Mouse (Mus musculus): ENCODE data around the gene Tcf3. TPM values are rescaled to one million over a fixed set of nuclear protein-coding genes. Genes with fewer than 3 reads are reported as not detected.
A peak's percentile ranks its signal among the peaks of the same experiment; 100 is the strongest.

Gene Tcf3
- polyA plus RNA-seq, 1 experiment from 2014 or later = 56.2 TPM

GRCm38 (mm10) chr10:80421651-80422472, 11.6 kb downstream of the Tcf3 start:
- Histone ChIP-seq H3K4me1 (replicated peaks) (peaks cover 74% of the 10 kb centered on the region), H3K9me3 (replicated peaks) (peaks cover 6% of the 10 kb centered on the region; the same call in 1 of the 2 replicates), H3K9ac (peak overlapping the region; percentile 81), H3K4me2 (peak overlapping the region; percentile 80), H3K27ac (peak overlapping the region; percentile 100), H3K27me3 (no peaks in the 10 kb centered on the region), H3K4me3 (replicated peaks) (peak overlapping the region; percentile 54), H3K36me3 (peaks cover 83% of the 10 kb centered on the region)
- WGBS (ENCODE audit: insufficient replicate concordance) = 26% methylated on average over 9 of the region's 9 CpGs
- peak; percentile 96 for ATAC-seq (ENCODE audit: low read depth)
- DNase-seq = peak; percentile 84

DNA sequence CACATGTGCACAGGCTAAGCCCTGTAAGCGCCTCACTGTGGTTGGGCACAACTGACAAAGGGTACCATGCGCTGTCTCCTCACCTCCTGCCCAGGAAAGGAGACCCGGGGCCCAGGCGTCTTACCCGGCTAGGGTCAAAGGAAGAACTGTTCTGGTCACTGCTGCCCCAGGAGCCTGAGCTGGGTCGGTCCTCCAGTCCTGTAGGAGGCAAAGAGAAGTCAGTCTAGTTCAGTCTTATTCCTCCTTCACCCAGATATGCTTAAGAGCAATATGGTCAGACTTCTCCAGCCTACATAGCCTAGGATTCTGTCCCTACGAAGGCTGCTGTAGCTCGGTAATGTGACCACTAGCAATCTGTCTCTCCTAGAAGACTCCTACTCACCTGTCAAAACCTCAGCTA, 12.2 kb downstream of the Tcf3 start:
- ATAC-seq (ENCODE audit: low read depth) = no peak
- Histone ChIP-seq H3K4me2 (peak overlapping the region; percentile 80), H3K4me1 (replicated peaks) (peaks cover 74% of the 10 kb centered on the region), H3K9me3 (replicated peaks) (peaks cover 6% of the 10 kb centered on the region; the same call in 1 of the 2 replicates), H3K36me3 (peaks cover 83% of the 10 kb centered on the region), H3K9ac (peak overlapping the region; percentile 81), H3K27ac (peak overlapping the region; percentile 100), H3K4me3 (replicated peaks) (peak overlapping the region; percentile 54), H3K27me3 (no peaks in the 10 kb centered on the region)
- DNase-seq = no peak
- 67% methylated on average over 8 of the region's 8 CpGs for WGBS (ENCODE audit: insufficient replicate concordance)

DNA sequence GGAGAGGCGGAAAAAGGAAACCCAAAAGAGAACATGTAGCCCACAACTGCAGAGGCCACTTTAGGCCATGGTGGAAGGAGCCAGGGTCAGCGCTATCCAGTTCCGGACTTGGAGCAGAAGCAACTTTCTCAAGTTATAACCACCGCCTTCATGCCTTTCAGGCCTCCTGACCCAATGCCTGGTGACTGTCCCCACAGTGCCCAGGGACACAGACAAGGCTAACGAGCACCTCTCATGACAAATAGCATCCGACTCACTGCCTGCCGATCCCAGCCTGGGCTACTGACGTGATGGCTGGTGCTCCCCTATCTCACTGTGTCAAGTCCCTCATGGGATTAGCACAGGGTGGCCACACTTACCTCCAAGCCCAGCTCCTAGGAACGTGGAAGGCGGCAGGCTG, 12.7 kb downstream of the Tcf3 start:
- Histone ChIP-seq H3K9me3 (replicated peaks) (peaks cover 6% of the 10 kb centered on the region; the same call in 1 of the 2 replicates), H3K27ac (peak overlapping the region; percentile 100), H3K27me3 (no peaks in the 10 kb centered on the region), H3K4me1 (replicated peaks) (peaks cover 74% of the 10 kb centered on the region), H3K4me2 (peak overlapping the region; percentile 80), H3K9ac (peak overlapping the region; percentile 81), H3K4me3 (replicated peaks) (peak overlapping the region; percentile 54), H3K36me3 (peaks cover 83% of the 10 kb centered on the region)
- ATAC-seq (ENCODE audit: low read depth) (no peak), DNase-seq (no peak)
- WGBS (ENCODE audit: insufficient replicate concordance) = 79% methylated on average over 10 of the region's 10 CpGs

DNA sequence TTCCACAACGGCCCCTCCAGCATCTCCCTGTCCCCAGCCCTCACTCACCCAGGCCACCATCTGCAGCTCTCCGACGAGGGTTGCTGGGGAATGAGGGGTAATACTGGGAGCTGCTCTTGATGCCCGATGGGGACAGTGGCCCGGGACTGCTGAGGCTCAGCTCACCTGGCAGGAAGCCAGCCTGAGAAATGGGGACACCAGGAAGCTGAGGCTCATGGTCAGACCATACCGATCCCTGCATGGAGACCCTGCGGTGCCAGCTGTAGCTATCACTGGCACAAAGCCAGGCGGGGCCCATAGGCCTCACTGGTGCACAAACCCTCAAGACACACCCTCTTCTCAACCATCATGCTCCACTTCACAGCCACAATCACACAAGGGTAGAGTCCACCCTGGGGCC, 14.0 kb downstream of the Tcf3 start:
- ATAC-seq (ENCODE audit: low read depth) (no peak), DNase-seq (no peak)
- H3K4me2 ChIP-seq = peak overlapping the region; percentile 80
- 71% methylated on average over 8 of the region's 8 CpGs for WGBS (ENCODE audit: insufficient replicate concordance)
- peak overlapping the region; percentile 100 for H3K27ac ChIP-seq
- H3K27me3 ChIP-seq = no peaks in the 10 kb centered on the region
- H3K4me1 ChIP-seq (replicated peaks) = peaks cover 67% of the 10 kb centered on the region
- no peaks in the 10 kb centered on the region for H3K9me3 ChIP-seq (replicated peaks)
- H3K9ac ChIP-seq = peak overlapping the region; percentile 81
- H3K36me3 ChIP-seq = peaks cover 83% of the 10 kb centered on the region
- H3K4me3 ChIP-seq (replicated peaks) = peak overlapping the region; percentile 54

- Histone ChIP-seq H3K4me2 (peak overlapping the region; percentile 80), H3K9me3 (replicated peaks) (no peaks in the 10 kb centered on the region), H3K36me3 (peaks cover 89% of the 10 kb centered on the region), H3K4me1 (replicated peaks) (peaks cover 56% of the 10 kb centered on the region), H3K4me3 (replicated peaks) (peak overlapping the region; percentile 21; the same call in 1 of the 2 replicates), H3K9ac (peak overlapping the region; percentile 81), H3K27me3 (no peaks in the 10 kb centered on the region), H3K27ac (peak overlapping the region; percentile 100)
- ATAC-seq (ENCODE audit: low read depth) (no peak), DNase-seq (peak; percentile 56)
- 61% methylated on average over 3 of the region's 3 CpGs for WGBS (ENCODE audit: insufficient replicate concordance)
Measured at GRCm38 (mm10) chr10:80418311-80418710, 15.1 kb downstream of the Tcf3 start.

DNA sequence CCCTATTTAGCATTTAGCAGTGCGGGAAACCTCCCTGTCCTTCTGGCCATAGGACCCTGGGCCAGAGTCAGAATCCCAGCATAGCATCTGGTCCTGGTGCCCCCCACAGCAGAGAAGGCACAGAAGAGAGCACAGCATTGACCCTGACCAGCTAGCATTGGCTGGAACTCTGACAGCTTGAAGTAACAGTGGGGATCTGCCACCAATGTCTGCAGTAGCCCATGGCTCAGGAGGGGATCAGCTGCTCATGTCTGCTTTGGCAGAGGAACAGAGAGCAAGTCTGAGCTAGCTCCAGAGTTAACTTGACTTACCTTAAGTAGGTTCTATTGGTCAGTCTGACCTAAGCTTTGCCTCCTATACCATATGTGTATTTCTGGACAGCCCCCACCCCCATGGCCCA, 15.6 kb downstream of the Tcf3 start:
- Histone ChIP-seq H3K4me1 (replicated peaks) (peaks cover 51% of the 10 kb centered on the region), H3K4me2 (no peak overlapping the region), H3K27me3 (no peaks in the 10 kb centered on the region), H3K4me3 (replicated peaks) (no peak overlapping the region), H3K9me3 (replicated peaks) (no peaks in the 10 kb centered on the region), H3K27ac (peak overlapping the region; percentile 100), H3K36me3 (peaks cover 94% of the 10 kb centered on the region), H3K9ac (no peak overlapping the region)
- 92% methylated on average over 1 of the region's 1 CpGs for WGBS (ENCODE audit: insufficient replicate concordance)
- ATAC-seq (ENCODE audit: low read depth) (no peak), DNase-seq (no peak)

DNA sequence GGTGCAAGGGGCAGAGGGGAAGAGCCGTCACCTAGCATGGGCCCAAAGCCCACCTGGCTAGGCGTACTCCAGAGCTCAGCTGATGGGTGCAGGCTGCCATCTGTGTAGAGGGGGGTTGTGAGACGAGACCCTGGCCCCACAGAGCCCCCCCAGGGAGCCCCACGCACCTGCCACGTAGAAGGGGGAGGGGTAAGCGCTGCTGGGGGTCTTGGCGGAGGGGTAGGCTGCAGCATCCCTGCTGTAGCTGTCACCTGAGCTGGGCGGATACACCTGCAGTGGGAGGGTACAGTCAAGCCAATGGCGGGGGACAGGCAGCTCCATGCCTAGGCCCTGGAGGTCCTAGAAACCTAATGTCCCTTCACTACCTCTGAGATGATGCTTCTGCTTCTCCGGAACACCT, 16.1 kb downstream of the Tcf3 start:
- no peaks in the 10 kb centered on the region for H3K9me3 ChIP-seq (replicated peaks)
- peaks cover 99% of the 10 kb centered on the region for H3K36me3 ChIP-seq
- peaks cover 46% of the 10 kb centered on the region for H3K4me1 ChIP-seq (replicated peaks)
- no peak overlapping the region for H3K9ac ChIP-seq
- H3K27me3 ChIP-seq = no peaks in the 10 kb centered on the region
- 95% methylated on average over 10 of the region's 10 CpGs for WGBS (ENCODE audit: insufficient replicate concordance)
- DNase-seq (no peak), ATAC-seq (ENCODE audit: low read depth) (no peak)
- no peak overlapping the region for H3K4me2 ChIP-seq
- 0 out of 2 replicates have a peak overlapping the region, but pooled peaks have one; percentile 21 for H3K27ac ChIP-seq
- no peak overlapping the region for H3K4me3 ChIP-seq (replicated peaks)

GRCm38 (mm10) chr10:80415566-80415965, 17.9 kb downstream of the Tcf3 start:
- H3K27me3 ChIP-seq = no peaks in the 10 kb centered on the region
- DNase-seq (no peak), ATAC-seq (ENCODE audit: low read depth) (no peak)
- H3K36me3 ChIP-seq = peaks cover 100% of the 10 kb centered on the region
- no peak overlapping the region for H3K4me3 ChIP-seq (replicated peaks)
- no peak overlapping the region for H3K4me2 ChIP-seq
- peaks cover 28% of the 10 kb centered on the region for H3K4me1 ChIP-seq (replicated peaks)
- H3K9ac ChIP-seq = peak overlapping the region; percentile 29; the same call in 1 of the 2 replicates
- 90% methylated on average over 7 of the region's 7 CpGs for WGBS (ENCODE audit: insufficient replicate concordance)
- H3K9me3 ChIP-seq (replicated peaks) = no peaks in the 10 kb centered on the region
- H3K27ac ChIP-seq = peak overlapping the region; percentile 24; the same call in 1 of the 2 replicates

DNA sequence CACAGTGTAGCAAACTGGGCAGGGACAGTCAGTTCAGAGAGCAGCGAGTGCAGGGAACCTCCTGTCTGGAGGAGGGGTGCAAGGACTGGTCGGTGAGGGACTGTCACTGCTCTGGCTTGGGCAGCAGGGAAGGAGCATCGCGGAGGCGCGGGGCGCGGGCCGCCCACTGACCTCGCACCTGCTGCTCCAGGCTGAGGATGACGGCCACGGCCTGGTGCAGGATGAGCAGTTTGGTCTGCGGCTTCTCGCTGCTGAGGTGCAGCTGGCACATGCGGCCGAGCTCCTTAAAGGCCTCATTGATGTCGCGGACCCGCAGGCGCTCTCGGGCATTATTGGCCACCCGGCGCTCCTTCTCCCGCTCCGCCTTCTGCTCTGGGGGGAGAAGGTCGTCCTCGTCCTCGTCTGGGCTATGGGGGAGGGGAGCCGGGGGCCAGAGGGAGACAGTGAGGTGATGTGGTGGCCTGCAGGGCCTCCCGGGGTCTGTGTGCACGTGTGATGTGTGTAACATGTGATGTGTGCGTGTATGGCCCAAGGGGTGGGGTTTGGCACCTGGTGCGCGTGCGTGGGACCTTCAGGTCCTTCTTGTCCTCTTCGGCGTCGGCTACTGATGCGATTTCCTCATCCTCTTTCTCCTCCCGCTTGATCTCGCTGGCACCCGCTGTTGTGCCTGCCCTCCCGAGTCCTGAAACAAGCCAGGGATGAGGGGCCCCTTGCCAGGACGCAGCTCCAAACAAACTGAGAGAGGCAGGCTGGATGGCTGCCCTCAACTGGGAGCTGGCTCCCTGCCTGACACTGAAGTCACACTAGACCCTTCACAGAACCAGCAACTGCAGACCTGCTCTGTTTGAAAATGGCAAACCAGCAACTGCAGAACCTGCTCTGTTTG, 20.5 kb downstream of the Tcf3 start:
- Histone ChIP-seq H3K27me3 (no peaks in the 10 kb centered on the region), H3K9ac (no peak overlapping the region), H3K4me1 (replicated peaks) (peaks cover 15% of the 10 kb centered on the region), H3K4me3 (replicated peaks) (no peak overlapping the region), H3K36me3 (peaks cover 92% of the 10 kb centered on the region), H3K27ac (no peak overlapping the region; the same call in 1 of the 2 replicates), H3K9me3 (replicated peaks) (no peaks in the 10 kb centered on the region), H3K4me2 (no peak overlapping the region)
- ATAC-seq (ENCODE audit: low read depth) = no peak
- no peak for DNase-seq
- WGBS (ENCODE audit: insufficient replicate concordance) = 90% methylated on average over 44 of the region's 44 CpGs

DNA sequence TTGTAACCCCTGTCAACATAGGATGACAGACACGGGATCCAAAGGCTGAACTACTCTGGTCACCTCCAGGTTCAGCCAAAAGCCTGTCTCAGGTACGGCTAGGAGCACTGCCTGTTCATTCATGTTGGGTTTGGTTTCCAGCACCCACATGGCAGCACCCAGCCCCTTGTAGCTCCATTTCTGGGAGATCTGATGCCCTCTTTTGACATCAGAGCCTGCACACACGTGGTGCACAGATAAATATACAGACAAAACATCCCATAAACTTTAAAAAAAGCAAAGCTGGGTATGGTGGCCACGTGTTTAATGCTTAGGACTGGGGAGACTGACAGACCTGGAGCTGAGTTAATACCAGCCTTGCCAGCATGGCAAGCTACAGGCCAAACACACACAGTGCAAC, 25.5 kb downstream of the Tcf3 start:
- peak overlapping the region; percentile 92 for H3K9ac ChIP-seq
- no peaks in the 10 kb centered on the region for H3K27me3 ChIP-seq
- peaks cover 63% of the 10 kb centered on the region for H3K36me3 ChIP-seq
- peaks cover 53% of the 10 kb centered on the region for H3K4me1 ChIP-seq (replicated peaks)
- no peaks in the 10 kb centered on the region for H3K9me3 ChIP-seq (replicated peaks)
- peak overlapping the region; percentile 91 for H3K27ac ChIP-seq
- WGBS (ENCODE audit: insufficient replicate concordance) = 31% methylated on average over 4 of the region's 4 CpGs
- no peak for ATAC-seq (ENCODE audit: low read depth)
- DNase-seq = no peak
- H3K4me3 ChIP-seq (replicated peaks) = peak overlapping the region; percentile 96; the same call in 1 of the 2 replicates
- H3K4me2 ChIP-seq = peak overlapping the region; percentile 95
